ENCODE assay signal across 12 mouse cellular contexts in genomic region chr13:60358408-60359060, GRCm38 (mm10).
DNase-seq lines count a peak whose midpoint lies in the region; ATAC-seq and TF ChIP-seq lines count a peak whose summit lies in the region.
"Had no signal": no experiment of that assay in that cellular context is flagged by ENCODE, and none has a peak within 500 bp of the region (broad histone marks: within the 10 kb centered on the region; RNA-seq: fewer than 3 reads in every experiment).

No protein-coding gene starts in this region.

- no peak overlapping the region for H3K4me3 ChIP-seq in C2C12 (ENCODE audit: insufficient read depth, poor library complexity, severe bottlenecking)
- H3K4me3 ChIP-seq in embryonic facial prominence, embryonic 14.5 days (ENCODE audit: low read depth, low read length): no peak overlapping the region
- no peak overlapping the region for H3K4me3 ChIP-seq in limb, embryonic 14.5 days (replicated peaks; ENCODE audit: low read length)
- H3K4me3 ChIP-seq in left cerebral cortex, adult 2 months: no peak overlapping the region

- H3K79me3 ChIP-seq in C2C12 (ENCODE audit: low read depth): no peaks in the 10 kb centered on the region

- no peaks in the 10 kb centered on the region for H3K79me2 ChIP-seq in C2C12 (ENCODE audit: control insufficient read depth, insufficient read depth)

- TF ChIP-seq POLR2A in limb, embryonic 14.5 days (IDR thresholded peaks at IDR 0.05; ENCODE audit: borderline replicate concordance, extremely low read depth, insufficient read depth, insufficient read length): no peak

- H3K27me3 ChIP-seq in C2C12 (ENCODE audit: control insufficient read depth, insufficient read depth, insufficient read length): no peaks in the 10 kb centered on the region
- no peaks in the 10 kb centered on the region for H3K27me3 ChIP-seq in embryonic facial prominence, embryonic 14.5 days (replicated peaks; ENCODE audit: control insufficient read depth, insufficient read depth, low read length)
- H3K27me3 ChIP-seq in limb, embryonic 14.5 days (ENCODE audit: control insufficient read depth, insufficient read depth, low read length): no peaks in the 10 kb centered on the region

- no peak overlapping the region for H3K9ac ChIP-seq in embryonic facial prominence, embryonic 14.5 days (ENCODE audit: low read depth, low read length)
- H3K9ac ChIP-seq in limb, embryonic 14.5 days (ENCODE audit: low read depth, low read length, severe bottlenecking): no peak overlapping the region

- H3K4me2 ChIP-seq in embryonic facial prominence, embryonic 14.5 days (ENCODE audit: low read depth, low read length): no peak overlapping the region
- no peak overlapping the region for H3K4me2 ChIP-seq in limb, embryonic 14.5 days (replicated peaks; ENCODE audit: low read depth, low read length, severe bottlenecking)

- ATAC-seq in embryonic facial prominence, embryonic 14.5 days (ENCODE audit: low read depth): peak; percentile 86
- ATAC-seq in limb, embryonic 14.5 days (ENCODE audit: low FRiP score, low read depth): no peak
- no peak for ATAC-seq in frontal cortex, adult (ENCODE audit: low TSS enrichment)
- ATAC-seq: forebrain, embryonic 14.5 days had no signal

- intact Hi-C loops in gastrocnemius, postnatal 14 days (cut with DNase I; ENCODE audit: low total_unique reads): no loop called here
- intact Hi-C loops in left cerebral cortex, adult 2 months (cut with DNase I): no loop called here

- no peak for TF ChIP-seq CTCF in C2C12 (IDR thresholded peaks at IDR 0.05; ENCODE audit: control insufficient read depth, insufficient read depth, insufficient read length)
- no peak for TF ChIP-seq CTCF in left cerebral cortex, adult 2 months (IDR thresholded peaks at IDR 0.05)

- WGBS in embryonic facial prominence, embryonic 14.5 days: 52% methylated on average over 7 of the region's 7 CpGs
- WGBS in limb, embryonic 14.5 days: 73% methylated on average over 7 of the region's 7 CpGs

- no peaks in the 10 kb centered on the region for H3K9me3 ChIP-seq in embryonic facial prominence, embryonic 14.5 days (ENCODE audit: control insufficient read depth, low read length)
- no peaks in the 10 kb centered on the region for H3K9me3 ChIP-seq in limb, embryonic 14.5 days (ENCODE audit: control insufficient read depth, low read length)

- no peaks in the 10 kb centered on the region for H3K36me3 ChIP-seq in C2C12 (ENCODE audit: control insufficient read depth, insufficient read depth)
- no peaks in the 10 kb centered on the region for H3K36me3 ChIP-seq in embryonic facial prominence, embryonic 14.5 days (ENCODE audit: control insufficient read depth, insufficient read depth, low read length)
- H3K36me3 ChIP-seq in limb, embryonic 14.5 days (ENCODE audit: control insufficient read depth, insufficient read depth, low read length): no peaks in the 10 kb centered on the region

- H3K27ac ChIP-seq in embryonic facial prominence, embryonic 14.5 days (replicated peaks; ENCODE audit: low read depth, low read length): peak overlapping the region; percentile 46
- H3K27ac ChIP-seq in limb, embryonic 14.5 days (replicated peaks; ENCODE audit: low read depth, low read length): 0 out of 2 replicates have a peak overlapping the region, but pooled peaks have one; percentile 3
- no peak overlapping the region for H3K27ac ChIP-seq in left cerebral cortex, adult 2 months

- peaks cover 9% of the 10 kb centered on the region for H3K4me1 ChIP-seq in embryonic facial prominence, embryonic 14.5 days (ENCODE audit: control insufficient read depth, insufficient read depth, low read length)
- H3K4me1 ChIP-seq in limb, embryonic 14.5 days (ENCODE audit: control insufficient read depth, insufficient read depth, low read length): peaks cover 10% of the 10 kb centered on the region

- DNase-seq in gastrocnemius, postnatal 25 days: peak; percentile 31
- no peak for DNase-seq in gastrocnemius, postnatal 14 days
- DNase-seq in embryonic facial prominence, embryonic 14.5 days (ENCODE audit: low spot score): peak; percentile 91
- DNase-seq in limb, embryonic 14.5 days (ENCODE audit: low spot score): peak; percentile 48
- no peak for DNase-seq in left cerebral cortex, adult 2 months (ENCODE audit: extremely low spot score in 1 of 2, low spot score in 2 of 2)
- no peak for DNase-seq in right cerebral cortex, adult 18-20 months
- DNase-seq: adrenal gland, adult 2 months; cerebellum, postnatal 36 days; kidney, adult 11 months had no signal

- H3ac ChIP-seq in C2C12 (ENCODE audit: control insufficient read depth, insufficient read length, low read depth): no peak overlapping the region

TF ChIP-seq in C2C12, 6 proteins besides CTCF, POLR2A, EP300 and RAD21:
- TF ChIP-seq MYOD1 (IDR thresholded peaks at IDR 0.05; ENCODE audit: control insufficient read depth, insufficient read length, low read depth) (peak; percentile 84), MYOG (IDR thresholded peaks at IDR 0.05; ENCODE audit: control insufficient read depth, extremely low read depth, insufficient read length) (no peak), CEBPB (IDR thresholded peaks at IDR 0.05; ENCODE audit: low read depth) (no peak), USF1 (IDR thresholded peaks at IDR 0.05; ENCODE audit: low read depth) (peak; percentile 76), MAX (IDR thresholded peaks at IDR 0.05) (peak; percentile 74), FOSL1 (IDR thresholded peaks at IDR 0.05; ENCODE audit: insufficient read depth, low read length, poor library complexity, severe bottlenecking) (no peak)

Comparison
In these comparisons a context has a peak if more than half of its experiments do, and no peak if none do; other contexts are left out.
1. DNase-seq: peak in gastrocnemius, postnatal 25 days (single experiment), embryonic facial prominence, embryonic 14.5 days (single experiment) and limb, embryonic 14.5 days (single experiment); none in gastrocnemius, postnatal 14 days (single experiment), left cerebral cortex, adult 2 months (0 of 2) and right cerebral cortex, adult 18-20 months (single experiment).